In the genomic region with DNA sequence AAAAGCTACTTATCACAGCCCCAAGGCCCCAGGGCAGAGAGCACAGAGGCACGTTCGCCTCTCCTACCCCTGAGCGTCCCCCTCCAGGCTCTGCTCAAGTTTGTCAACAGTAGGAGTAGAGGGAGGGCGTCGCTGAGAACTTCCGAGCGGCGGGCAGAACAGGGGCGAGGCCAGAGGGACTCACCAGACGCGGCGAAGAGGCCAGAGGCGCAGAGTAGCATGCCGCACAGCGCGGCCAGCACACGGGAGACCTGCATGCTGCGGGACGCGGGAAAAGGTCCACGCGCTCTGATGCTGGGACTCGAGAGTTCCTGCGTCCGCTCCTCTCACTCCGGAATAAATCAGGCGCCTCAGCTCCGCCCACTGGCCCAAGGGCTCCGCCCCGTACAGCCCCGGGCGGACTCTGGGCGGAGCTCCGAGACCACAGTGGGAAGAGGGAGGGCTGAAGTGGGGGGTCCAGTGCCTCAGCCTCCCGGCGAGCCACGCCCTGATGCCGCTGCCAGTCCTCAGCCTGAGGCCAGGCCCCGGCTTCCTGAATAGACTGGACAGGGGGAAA, we compare ENCODE assay signal across 8 mouse cellular contexts. TPM values are rescaled to one million over a fixed set of nuclear protein-coding genes. Genes with fewer than 3 reads are reported as not detected.
A peak's percentile ranks its signal among the peaks of the same experiment; 100 is the strongest.
DNase-seq lines count a peak whose midpoint lies in the region; ATAC-seq lines count a peak whose summit lies in the region.

A gene (minus strand): TSS at position 350 of the 556 bp plus-strand sequence.

- peaks cover 18% of the 10 kb centered on the region for H3K4me1 ChIP-seq in embryonic facial prominence, embryonic 13.5 days
- H3K4me1 ChIP-seq in limb, embryonic 13.5 days: peaks cover 27% of the 10 kb centered on the region
- H3K4me1 ChIP-seq in midbrain, embryonic 15.5 days: peaks cover 10% of the 10 kb centered on the region

- peak; percentile 89 for ATAC-seq in embryonic facial prominence, embryonic 13.5 days (ENCODE audit: insufficient number of reproducible peaks, insufficient read depth, low FRiP score, low TSS enrichment, low read depth)
- peak; percentile 94 for ATAC-seq in limb, embryonic 13.5 days (ENCODE audit: low FRiP score, low read depth)
- peak; percentile 93 for ATAC-seq in midbrain, embryonic 15.5 days (replicated peaks)

- H3K36me3 ChIP-seq in embryonic facial prominence, embryonic 13.5 days: peaks cover 12% of the 10 kb centered on the region
- peaks cover 16% of the 10 kb centered on the region for H3K36me3 ChIP-seq in limb, embryonic 13.5 days
- no peaks in the 10 kb centered on the region for H3K36me3 ChIP-seq in midbrain, embryonic 15.5 days (replicated peaks)

- H3K9ac ChIP-seq in embryonic facial prominence, embryonic 13.5 days: peak within 1 kb of the TSS; percentile 85
- peak within 1 kb of the TSS; percentile 83 for H3K9ac ChIP-seq in limb, embryonic 13.5 days
- H3K9ac ChIP-seq in midbrain, embryonic 15.5 days: peak within 1 kb of the TSS; percentile 33

- peak within 1 kb of the TSS; percentile 74 for H3K4me3 ChIP-seq in embryonic facial prominence, embryonic 13.5 days
- H3K4me3 ChIP-seq in limb, embryonic 13.5 days: peak within 1 kb of the TSS; percentile 74
- H3K4me3 ChIP-seq in midbrain, embryonic 15.5 days: peak within 1 kb of the TSS; percentile 53

- WGBS in embryonic facial prominence, embryonic 13.5 days: under 1% methylated on average over 39 of the region's 39 CpGs
- 0% methylated on average over 39 of the region's 39 CpGs for WGBS in limb, embryonic 13.5 days
- WGBS in midbrain, embryonic 15.5 days: under 1% methylated on average over 39 of the region's 39 CpGs

- peak within 1 kb of the TSS; percentile 39 for H3K27ac ChIP-seq in embryonic facial prominence, embryonic 13.5 days
- peak within 1 kb of the TSS; percentile 67 for H3K27ac ChIP-seq in limb, embryonic 13.5 days
- no peak within 1 kb of the TSS for H3K27ac ChIP-seq in midbrain, embryonic 15.5 days

- H3K9me3 ChIP-seq in embryonic facial prominence, embryonic 13.5 days: no peaks in the 10 kb centered on the region
- no peaks in the 10 kb centered on the region for H3K9me3 ChIP-seq in limb, embryonic 13.5 days
- no peaks in the 10 kb centered on the region for H3K9me3 ChIP-seq in midbrain, embryonic 15.5 days

- DNase-seq in 416B (ENCODE audit: low read depth): peak; percentile 91
- peak; percentile 93 to 95 for DNase-seq in adrenal gland, postnatal 36 days
- DNase-seq in heart, adult 8-10 months (ENCODE audit: low spot score): peak; percentile 93
- peak; percentile 87 to 90 for DNase-seq in kidney, adult 8-10 months
- DNase-seq in spleen, adult 18-20 months: peak; percentile 76 to 87

- H3K27me3 ChIP-seq in embryonic facial prominence, embryonic 13.5 days: no peaks in the 10 kb centered on the region
- no peaks in the 10 kb centered on the region for H3K27me3 ChIP-seq in limb, embryonic 13.5 days
- no peaks in the 10 kb centered on the region for H3K27me3 ChIP-seq in midbrain, embryonic 15.5 days (replicated peaks)

- peak within 1 kb of the TSS; percentile 86 for H3K4me2 ChIP-seq in embryonic facial prominence, embryonic 13.5 days
- peak within 1 kb of the TSS; percentile 83 for H3K4me2 ChIP-seq in limb, embryonic 13.5 days (replicated peaks)
- peak within 1 kb of the TSS; percentile 93 for H3K4me2 ChIP-seq in midbrain, embryonic 15.5 days

RNA-seq across cellular contexts. Expression of the gene that starts here (rescaled TPM):
- 100 to 1,000 TPM; 283 to 302 TPM for total RNA-seq in adrenal gland, postnatal 36 days (2021)
- 145 and 152 TPM in 2 replicates for polyA plus RNA-seq in embryonic facial prominence, embryonic 13.5 days (2015; fragmentation: Nextera tagmentation; extraction: Ambion mirVana)
- total RNA-seq in heart, adult 8-10 months (2022): 100 to 1,000 TPM; 124 to 143 (median 129) TPM
- 160 and 166 TPM in 2 replicates for polyA plus RNA-seq in limb, embryonic 13.5 days (2015; fragmentation: Nextera tagmentation; extraction: Ambion mirVana)
- polyA plus RNA-seq in midbrain, embryonic 15.5 days (2015; fragmentation: Nextera tagmentation; extraction: Ambion mirVana): 113 and 150 TPM in 2 replicates

Comparison
In these comparisons a context has a peak if more than half of its experiments do, and no peak if none do; other contexts are left out.
1. H3K9ac ChIP-seq: peak in every context shown above with its lines; median percentile 85 in embryonic facial prominence, embryonic 13.5 days; 83 in limb, embryonic 13.5 days; 33 in midbrain, embryonic 15.5 days.